Mouse (Mus musculus): ENCODE measurements around the gene Nolc1.

Gene Nolc1

DNA sequence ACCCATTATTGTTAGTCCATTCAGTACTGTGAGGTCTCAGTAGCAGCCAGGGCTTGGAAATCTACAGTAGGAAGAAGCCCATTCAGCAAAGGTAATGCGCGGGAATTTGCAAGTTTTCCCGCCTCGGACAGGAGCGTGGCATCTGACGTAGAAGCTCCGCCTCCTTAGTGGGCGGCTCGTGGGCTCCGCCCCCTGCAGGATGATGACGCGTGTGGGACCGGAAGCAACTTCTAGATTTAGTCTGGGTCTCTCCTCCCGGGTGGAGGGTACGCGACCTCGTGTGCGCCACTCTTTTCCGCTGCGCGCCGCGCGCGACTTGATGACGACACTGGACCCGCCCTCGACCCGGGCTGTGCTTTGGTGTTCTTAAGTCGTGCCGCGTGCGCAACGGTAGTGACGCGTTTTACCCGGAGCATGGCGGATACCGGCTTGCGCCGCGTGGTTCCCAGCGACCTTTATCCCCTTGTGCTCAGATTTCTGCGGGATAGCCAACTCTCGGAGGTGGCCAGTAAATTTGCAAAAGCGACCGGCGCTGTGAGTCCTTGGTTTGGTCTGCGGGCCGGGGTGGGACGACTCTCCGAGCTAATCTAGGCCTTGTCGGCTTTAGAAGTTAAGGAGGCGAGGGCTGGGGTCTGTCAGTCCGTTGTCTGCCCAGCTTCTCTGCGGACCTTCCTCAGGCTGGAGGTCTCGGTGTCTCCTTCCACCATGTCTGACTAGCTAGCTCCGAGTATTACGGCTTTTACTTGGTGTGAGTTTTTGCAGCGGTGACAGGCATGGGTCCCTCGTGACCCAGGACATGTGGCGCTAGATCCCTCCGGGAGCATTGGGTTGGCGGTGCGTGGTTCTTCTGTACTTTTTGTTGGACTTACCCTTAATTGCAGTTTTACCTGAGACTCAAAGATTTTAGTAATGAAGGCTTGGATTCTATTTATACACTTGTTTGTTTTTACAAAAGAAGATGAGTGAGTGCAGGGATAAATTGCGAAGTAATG, at the start of gene Nolc1:
Gene Nolc1 (plus strand): TSS at position 248 of the 992 bp plus-strand sequence.
- peak; percentile 99 for DNase-seq (ENCODE audit: low spot score)

DNA sequence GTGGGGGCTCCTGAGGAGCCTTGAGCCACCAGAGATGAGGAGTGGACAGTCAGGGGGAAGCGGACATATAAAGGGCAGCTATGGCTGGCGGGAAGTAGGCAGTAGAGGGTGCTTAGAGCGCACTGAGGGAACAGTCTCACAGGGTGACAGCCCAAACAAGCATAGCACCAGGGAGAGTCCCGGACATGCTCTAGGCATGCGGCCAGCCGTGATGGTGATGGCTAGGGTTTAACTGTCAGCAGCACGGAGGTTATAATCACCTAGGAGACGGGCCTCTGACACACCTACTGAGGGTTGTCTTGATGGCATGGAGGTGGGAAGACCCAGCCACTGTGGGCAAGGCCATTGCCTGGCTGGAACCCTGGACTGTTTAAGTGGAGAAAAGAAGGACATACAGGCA, 49.1 kb upstream of the Nolc1 start:
- DNase-seq (ENCODE audit: low spot score), result no peak

GRCm38 (mm10) chr19:46028747-46029320, 46.8 kb upstream of the Nolc1 start:
- DNase-seq (ENCODE audit: low spot score), result no peak

DNA sequence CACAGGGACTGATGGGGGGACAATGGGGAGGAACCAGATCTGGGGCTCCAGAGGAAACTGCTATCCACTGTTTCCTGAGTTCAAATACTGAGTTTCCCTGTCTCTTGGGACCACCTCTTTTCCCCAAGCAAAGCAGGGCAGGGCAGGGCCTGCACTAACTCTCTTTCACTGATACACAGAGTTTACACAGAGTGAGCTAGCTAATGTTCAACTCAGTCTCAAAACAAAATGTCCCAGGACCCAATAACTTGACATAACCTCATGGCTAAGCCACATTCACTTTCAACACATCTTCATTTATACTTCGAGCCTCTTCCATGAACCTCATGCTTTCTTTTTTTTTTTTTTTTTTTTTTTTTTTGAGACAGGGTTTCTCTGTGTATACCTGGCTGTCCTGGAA, 46.0 kb upstream of the Nolc1 start:
- no peak for DNase-seq (ENCODE audit: low spot score)

- no peak for DNase-seq (ENCODE audit: low spot score)
Measured at GRCm38 (mm10) chr19:46030196-46030983, 45.3 kb upstream of the Nolc1 start.

DNA sequence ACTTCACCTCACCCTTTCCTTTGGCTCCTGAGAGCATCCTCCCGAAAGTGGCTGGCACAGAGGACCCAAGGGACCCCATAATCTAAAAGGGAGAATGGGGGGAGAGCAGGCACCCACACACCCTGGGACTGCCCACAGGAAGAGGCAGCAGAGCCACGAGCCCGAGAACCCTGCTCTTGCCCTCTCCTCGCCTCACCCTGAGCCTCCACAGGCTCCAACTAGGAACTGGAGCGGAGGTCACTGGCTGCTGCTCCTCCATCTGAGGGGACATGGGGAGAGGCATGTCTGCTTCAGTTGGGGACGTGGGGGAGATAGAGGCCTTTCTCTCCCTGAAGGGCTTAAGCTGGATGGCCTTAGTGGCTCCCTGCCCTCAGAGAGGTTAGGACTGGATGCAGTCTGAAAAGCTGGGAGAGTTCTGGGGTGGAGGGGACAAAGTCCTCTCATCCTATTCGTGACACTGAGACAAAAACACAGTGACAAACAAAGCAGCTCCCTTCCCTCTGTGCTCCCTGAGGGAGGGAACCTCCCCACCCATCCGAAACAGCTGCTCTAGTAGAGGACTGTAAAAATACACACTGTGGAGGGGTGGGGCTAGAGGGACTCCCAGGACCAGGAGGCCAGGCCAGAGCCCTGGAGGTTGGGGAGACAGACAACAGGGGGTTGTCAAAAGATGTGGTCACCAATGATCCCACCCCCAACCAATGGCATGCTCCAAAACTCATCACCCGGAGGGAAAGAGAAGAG, 43.8 kb upstream of the Nolc1 start:
- DNase-seq (ENCODE audit: low spot score), result no peak

DNA sequence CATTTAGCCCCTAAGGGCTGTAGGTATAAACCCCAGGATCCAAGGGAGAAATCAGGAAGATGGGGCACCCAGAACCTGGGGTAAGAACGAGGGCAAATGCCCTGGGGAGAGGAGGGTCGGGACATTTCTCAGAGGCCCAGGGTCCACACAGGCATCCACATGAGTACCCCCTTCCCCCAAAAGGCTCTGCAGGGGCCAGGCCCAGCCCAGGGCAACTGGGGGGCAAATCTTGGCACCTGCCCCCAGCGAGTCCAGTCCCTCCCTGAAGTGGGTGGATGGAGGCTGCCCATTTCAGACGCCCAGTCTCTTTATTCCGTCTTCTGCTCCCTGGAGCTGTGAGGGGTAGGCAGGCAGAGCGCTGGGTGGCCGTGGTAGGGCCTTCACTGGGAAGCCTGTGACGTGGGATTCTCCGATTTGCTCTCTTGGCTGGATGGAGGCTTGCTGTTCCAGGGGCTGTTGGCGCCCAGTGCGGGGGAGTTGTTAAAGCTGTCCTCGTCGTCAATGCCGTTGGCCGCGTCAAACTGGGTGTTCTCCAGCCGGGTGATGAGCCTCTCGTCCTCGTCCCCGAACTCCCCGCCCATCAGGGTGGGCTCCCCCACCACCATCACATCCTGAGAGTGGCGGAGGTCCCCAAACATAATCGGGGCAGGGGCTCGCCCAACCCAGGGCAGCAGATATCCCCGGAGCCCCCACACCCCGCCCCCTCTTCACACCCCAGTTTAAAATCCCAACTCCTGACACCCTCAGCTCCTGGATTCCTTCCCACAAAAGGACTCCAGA, 42.7 kb upstream of the Nolc1 start:
- DNase-seq (ENCODE audit: low spot score), result no peak

GRCm38 (mm10) chr19:46033911-46034310, 41.8 kb upstream of the Nolc1 start:
- no peak for DNase-seq (ENCODE audit: low spot score)

DNA sequence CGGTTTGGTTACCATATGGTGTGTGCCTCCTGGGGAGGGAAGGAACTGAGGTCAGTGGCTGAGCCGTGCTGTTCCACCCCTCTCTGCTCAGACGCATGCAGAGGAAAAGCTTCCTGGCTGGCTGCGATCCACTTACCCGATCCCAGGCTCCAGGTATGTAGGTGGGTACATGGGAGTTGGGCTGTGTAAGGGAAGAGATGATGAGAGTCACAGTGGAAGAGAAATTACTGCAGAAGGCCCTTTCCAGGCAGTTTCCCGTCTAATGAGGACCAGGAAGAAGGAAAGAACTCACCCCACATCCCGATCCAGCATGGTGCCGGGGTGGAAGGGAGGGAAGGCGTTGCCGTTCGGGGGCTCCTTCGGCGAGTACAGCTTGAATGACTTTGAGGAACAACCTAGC, 39.7 kb upstream of the Nolc1 start:
- no peak for DNase-seq (ENCODE audit: low spot score)

- no peak for DNase-seq (ENCODE audit: low spot score)
Measured at GRCm38 (mm10) chr19:46036477-46037242, 39.0 kb upstream of the Nolc1 start.

DNA sequence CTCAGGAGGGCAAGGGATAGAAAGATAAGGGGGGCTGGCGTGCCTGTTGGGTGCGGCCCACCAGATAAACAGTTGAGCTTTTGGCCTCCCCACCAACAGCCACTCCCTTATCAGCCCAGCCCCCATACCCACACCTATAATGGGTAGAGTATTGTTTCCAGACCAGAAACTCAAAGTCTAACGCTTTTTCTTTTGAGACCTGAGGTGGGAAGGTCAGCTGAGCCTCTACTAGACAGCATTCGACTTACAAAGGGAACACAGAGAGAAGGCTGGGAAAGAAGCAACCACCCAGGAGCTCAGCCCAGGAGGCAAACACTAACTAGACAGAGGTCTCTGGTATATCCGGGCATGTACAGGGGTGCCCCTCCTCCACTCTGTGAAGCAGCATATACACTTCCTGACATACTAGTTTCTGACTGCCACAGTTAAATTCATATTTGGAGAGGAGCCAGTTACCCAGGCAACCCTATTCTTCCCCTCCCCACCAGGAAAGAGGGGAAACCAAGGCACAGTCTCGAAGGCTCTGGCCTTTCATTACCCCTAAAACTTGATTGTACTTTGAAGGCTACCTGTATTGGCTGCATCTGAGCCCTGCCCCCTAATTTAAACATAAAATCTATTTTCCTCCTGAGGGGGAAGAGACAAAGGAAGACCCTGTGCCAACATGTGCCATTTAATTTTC, 38.3 kb upstream of the Nolc1 start:
- DNase-seq (ENCODE audit: low spot score), result no peak

GRCm38 (mm10) chr19:46037925-46038850, 37.5 kb upstream of the Nolc1 start:
- no peak for DNase-seq (ENCODE audit: low spot score)

DNA sequence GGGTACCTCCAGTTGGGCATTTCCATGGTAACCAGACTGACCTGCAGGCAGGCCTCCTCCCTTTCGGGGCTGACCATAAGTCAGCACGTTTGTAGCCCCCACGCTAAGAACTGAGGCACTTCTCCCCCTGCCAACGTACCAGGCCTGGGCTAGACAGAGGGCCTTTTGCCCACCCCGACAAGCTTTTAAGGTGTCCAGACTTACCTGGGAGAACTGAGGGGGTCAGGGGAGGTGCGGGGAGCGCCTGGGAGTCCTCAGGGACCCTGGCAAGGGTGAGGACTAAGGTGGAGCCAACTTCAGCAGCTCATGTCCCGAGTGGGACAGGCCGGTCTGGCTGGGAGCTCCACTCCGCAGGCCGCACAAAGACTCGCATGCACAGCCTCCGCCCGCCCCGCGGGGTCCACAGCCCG, 36.8 kb upstream of the Nolc1 start:
- peak; percentile 42 for DNase-seq (ENCODE audit: low spot score)

- DNase-seq (ENCODE audit: low spot score), result peak; percentile 92
Measured at GRCm38 (mm10) chr19:46039478-46039877, 36.2 kb upstream of the Nolc1 start.

DNA sequence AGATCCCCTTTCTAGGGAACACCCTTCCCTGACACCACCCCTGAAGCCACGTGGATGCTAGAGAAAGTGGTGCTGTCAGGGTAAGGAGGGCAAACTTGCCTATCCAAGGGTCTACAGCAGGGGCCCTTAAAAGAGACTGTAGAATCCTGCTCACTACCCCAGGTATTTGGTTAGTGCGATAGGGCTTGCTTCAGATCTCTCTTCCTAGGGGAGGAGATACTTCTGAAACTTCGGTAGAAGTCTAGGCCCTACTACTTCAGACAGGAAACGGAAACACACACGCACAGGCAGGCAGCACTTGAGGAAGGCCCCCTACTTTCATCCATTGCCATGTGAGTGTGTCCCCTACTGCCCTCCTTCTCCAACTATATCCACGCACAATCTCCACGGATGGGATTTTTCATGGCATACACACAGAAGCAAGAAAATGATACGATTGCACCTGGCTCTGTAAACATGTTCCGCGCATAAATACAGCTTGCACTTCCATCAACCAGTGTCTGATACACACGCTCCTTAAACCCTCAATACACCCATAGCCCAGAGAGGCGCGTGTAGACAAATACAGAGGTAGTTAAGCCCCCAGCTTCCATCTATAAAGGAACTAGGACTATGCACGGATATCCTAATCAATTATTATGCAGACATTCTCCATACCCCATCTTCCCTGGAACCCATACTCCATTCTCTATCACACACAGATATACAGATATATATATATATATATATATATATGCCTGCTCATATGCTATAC, 35.3 kb upstream of the Nolc1 start:
- DNase-seq (ENCODE audit: low spot score), result no peak

DNA sequence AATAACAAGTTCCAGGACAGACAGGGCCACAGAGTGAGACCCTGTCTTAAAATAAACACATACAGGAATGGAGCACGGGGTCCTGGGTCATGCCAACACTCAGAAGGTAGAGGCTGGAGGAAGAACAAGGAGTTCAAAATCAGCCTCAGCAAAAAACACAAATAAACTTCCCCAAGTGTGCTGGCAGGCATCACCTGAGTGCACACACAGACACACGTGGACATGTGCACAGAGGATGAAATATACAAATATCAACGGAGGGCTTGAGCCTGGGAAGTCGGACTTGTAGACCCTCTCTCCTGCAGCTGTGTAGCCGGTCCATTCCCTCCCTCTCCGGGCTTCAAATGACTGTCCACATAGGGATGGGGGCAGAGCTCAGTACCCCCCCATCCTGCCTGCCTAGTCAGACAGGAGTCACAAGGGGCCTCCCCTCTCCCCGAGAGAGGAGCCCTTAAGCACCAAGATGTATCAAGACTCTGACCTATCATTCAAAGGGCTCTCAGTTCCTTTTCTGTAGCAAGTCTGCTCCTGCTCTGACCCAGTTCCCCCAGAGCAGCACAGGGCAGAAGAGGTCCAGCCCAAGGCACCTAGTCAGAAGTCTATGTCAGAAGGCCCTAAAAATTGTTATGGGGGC, 34.2 kb upstream of the Nolc1 start:
- no peak for DNase-seq (ENCODE audit: low spot score)

DNA sequence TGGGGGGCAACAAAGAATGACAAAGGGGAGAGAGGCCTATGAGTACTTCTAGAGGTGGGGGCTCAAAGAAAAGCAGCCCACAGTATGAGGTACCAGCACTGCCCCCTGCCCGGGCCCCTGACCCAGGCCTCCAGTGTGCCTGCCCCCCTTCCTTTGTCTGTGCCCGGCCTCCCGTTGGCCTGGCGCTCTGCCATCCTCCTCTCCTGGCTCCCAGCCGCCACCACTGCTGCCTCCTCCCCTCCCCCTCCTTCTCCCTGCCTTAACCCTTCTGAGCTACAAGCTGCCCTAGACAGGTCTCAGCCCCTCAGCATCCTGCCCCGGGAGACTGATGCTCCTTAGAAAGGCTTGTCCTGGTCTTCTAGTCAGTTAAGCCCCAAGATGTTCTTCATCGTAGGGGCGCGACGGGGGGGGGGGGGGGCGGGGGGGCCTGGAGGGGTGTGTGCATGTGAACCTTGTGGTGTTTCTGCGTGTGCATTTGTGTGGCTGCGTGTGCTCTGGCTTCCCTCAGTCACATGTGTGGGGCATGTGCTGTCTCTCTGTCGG, 33.7 kb upstream of the Nolc1 start:
- DNase-seq (ENCODE audit: low spot score), result peak; percentile 90

Measured in ovary, postnatal 36 days (tissue).